Mouse (Mus musculus): ENCODE data around the gene Duxbl2. TPM values are rescaled to one million over a fixed set of nuclear protein-coding genes. Genes with fewer than 3 reads are reported as not detected.
"Not testable (repeated sequence)": the region's sequence is repeated elsewhere in the genome, so short reads cannot be mapped to it uniquely, and the experiment has no call there.

Duxbl2 gene
- total and polyA plus RNA-seq, 3 experiments, result not detected

DNA sequence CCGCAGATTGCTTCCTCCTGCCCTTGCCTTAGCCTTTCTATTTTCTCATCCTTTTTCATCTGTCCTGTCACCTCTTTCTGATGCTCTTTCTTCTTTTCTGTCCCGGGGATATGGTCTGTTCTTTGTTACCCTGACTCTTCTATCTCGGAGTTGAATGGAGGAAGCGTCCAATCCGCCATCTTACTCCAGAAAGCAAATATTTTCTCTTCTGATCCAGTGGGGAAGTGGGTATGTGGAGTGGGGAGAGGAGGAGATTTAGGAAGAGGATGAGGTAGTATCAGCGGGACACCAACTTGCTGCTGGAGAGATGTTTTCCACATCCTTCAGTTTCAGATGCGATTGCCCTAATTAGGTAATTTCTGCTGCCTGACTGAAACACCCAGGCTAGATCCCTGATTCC lies 946 bp downstream of the Duxbl2 start:
- H3K4me3 ChIP-seq (replicated peaks in 1 of 3; ENCODE audit: low read depth in 2 of 3, low read length in 2 of 3, poor library complexity in 1 of 3); H3K4me1 ChIP-seq (ENCODE audit: control insufficient read depth in 1 of 2, insufficient read depth in 2 of 2); H3K27ac ChIP-seq (ENCODE audit: insufficient read depth, low read depth); H3K9ac ChIP-seq (ENCODE audit: insufficient read depth, low read depth); H3K4me2 ChIP-seq (ENCODE audit: insufficient read depth, low read depth, poor library complexity, severe bottlenecking); DNase-seq (ENCODE audit: extremely low read depth); H3K9me3 ChIP-seq (replicated peaks; ENCODE audit: low read length); H3K79me2 ChIP-seq (replicated peaks; ENCODE audit: control insufficient read depth, extremely low read depth, insufficient read depth, poor library complexity, severe bottlenecking); dilution Hi-C loops (cut with MboI; ENCODE audit: extremely low pct_ligation_motif_present, extremely low pct_unique_long_range_greater_than_20kb, low sequenced_read_pairs); in situ Hi-C loops (cut with MboI; ENCODE audit: low pct_ligation_motif_present, low pct_unique_long_range_greater_than_20kb, low sequenced_read_pairs); H3K36me3 ChIP-seq (replicated peaks in 1 of 2; ENCODE audit: control insufficient read depth in 1 of 2, insufficient read depth in 1 of 2, low read length in 1 of 2); H3K27me3 ChIP-seq (replicated peaks): not testable (repeated sequence)

DNA sequence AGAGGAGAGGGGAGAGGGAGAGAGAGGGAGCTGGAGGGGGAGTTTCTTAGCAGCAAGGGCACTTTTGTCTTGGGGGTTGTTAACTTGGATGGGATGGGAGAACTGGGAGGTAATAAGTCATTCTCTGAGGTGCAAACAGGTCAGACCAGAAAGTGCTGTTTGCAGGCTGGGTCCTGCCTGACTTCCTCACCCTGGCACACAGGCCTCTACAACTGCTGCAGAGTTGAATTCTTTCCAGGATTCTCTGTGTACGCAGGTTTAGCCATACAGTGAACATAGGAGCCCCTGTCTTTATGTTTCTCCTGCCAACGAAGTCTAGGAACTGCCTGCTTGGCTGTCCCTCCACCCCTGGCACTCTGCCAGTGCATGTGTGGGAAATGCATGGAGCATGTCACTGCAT lies 28.9 kb downstream of the Duxbl2 start:
- H3K79me2 ChIP-seq (replicated peaks; ENCODE audit: control insufficient read depth, extremely low read depth, insufficient read depth, poor library complexity, severe bottlenecking); in situ Hi-C loops (cut with MboI; ENCODE audit: low pct_ligation_motif_present, low pct_unique_long_range_greater_than_20kb, low sequenced_read_pairs); H3K27ac ChIP-seq (ENCODE audit: insufficient read depth, low read depth); H3K9ac ChIP-seq (ENCODE audit: insufficient read depth, low read depth); H3K4me3 ChIP-seq (replicated peaks in 1 of 3; ENCODE audit: low read depth in 2 of 3, low read length in 2 of 3, poor library complexity in 1 of 3); H3K4me2 ChIP-seq (ENCODE audit: insufficient read depth, low read depth, poor library complexity, severe bottlenecking); H3K36me3 ChIP-seq (replicated peaks in 1 of 2; ENCODE audit: control insufficient read depth in 1 of 2, insufficient read depth in 1 of 2, low read length in 1 of 2); H3K9me3 ChIP-seq (replicated peaks; ENCODE audit: low read length); H3K27me3 ChIP-seq (replicated peaks); DNase-seq (ENCODE audit: extremely low read depth); dilution Hi-C loops (cut with MboI; ENCODE audit: extremely low pct_ligation_motif_present, extremely low pct_unique_long_range_greater_than_20kb, low sequenced_read_pairs); H3K4me1 ChIP-seq (ENCODE audit: control insufficient read depth in 1 of 2, insufficient read depth in 2 of 2): not testable (repeated sequence)

DNA sequence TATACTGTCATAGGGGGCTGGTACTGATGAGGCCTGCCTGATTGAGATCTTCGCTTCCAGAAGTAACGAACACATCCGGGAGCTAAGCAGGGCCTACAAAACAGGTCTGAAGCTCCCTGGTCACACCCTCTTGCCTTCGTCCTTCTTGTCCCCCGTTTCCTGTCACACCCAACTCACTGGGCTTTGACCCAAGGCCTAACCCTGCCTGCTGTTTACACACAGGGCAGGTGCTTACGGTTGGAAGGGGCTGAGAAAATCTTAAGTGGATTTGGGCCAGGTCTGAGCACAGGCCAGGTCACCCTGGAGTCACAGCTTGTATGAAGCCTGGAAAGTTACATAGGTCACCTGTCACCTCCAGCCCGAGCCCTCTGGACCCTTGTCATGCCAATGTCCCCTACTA lies 37.9 kb downstream of the Duxbl2 start:
- H3K9me3 ChIP-seq (replicated peaks; ENCODE audit: low read length); H3K79me2 ChIP-seq (replicated peaks; ENCODE audit: control insufficient read depth, extremely low read depth, insufficient read depth, poor library complexity, severe bottlenecking); H3K27me3 ChIP-seq (replicated peaks); H3K4me2 ChIP-seq (ENCODE audit: insufficient read depth, low read depth, poor library complexity, severe bottlenecking); H3K4me3 ChIP-seq (replicated peaks in 1 of 3; ENCODE audit: low read depth in 2 of 3, low read length in 2 of 3, poor library complexity in 1 of 3); H3K9ac ChIP-seq (ENCODE audit: insufficient read depth, low read depth); in situ Hi-C loops (cut with MboI; ENCODE audit: low pct_ligation_motif_present, low pct_unique_long_range_greater_than_20kb, low sequenced_read_pairs); H3K4me1 ChIP-seq (ENCODE audit: control insufficient read depth in 1 of 2, insufficient read depth in 2 of 2); H3K36me3 ChIP-seq (replicated peaks in 1 of 2; ENCODE audit: control insufficient read depth in 1 of 2, insufficient read depth in 1 of 2, low read length in 1 of 2); DNase-seq (ENCODE audit: extremely low read depth); dilution Hi-C loops (cut with MboI; ENCODE audit: extremely low pct_ligation_motif_present, extremely low pct_unique_long_range_greater_than_20kb, low sequenced_read_pairs); H3K27ac ChIP-seq (ENCODE audit: insufficient read depth, low read depth): not testable (repeated sequence)

DNA sequence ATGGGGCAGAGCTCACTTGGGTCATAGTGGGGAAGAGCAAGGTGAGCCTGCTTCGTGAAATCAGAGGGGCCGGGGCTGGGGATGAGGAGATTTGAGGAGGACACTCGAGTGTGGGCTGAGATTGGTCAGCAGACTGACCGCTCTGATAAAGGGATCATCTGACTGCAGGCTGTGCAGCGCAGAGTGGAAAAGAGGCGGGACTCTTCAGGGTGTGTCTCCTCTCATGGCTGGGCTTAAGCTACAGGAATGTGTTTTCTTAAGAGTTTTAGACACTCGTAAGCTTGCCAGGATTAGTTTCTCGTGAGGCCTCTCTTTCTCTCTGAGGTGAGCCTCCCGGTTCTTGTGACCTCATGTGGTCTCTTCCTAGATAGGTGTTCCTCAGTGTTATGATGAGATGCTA lies 43.0 kb downstream of the Duxbl2 start:
- H3K36me3 ChIP-seq (replicated peaks in 1 of 2; ENCODE audit: control insufficient read depth in 1 of 2, insufficient read depth in 1 of 2, low read length in 1 of 2); H3K4me1 ChIP-seq (ENCODE audit: control insufficient read depth in 1 of 2, insufficient read depth in 2 of 2); H3K4me3 ChIP-seq (replicated peaks in 1 of 3; ENCODE audit: low read depth in 2 of 3, low read length in 2 of 3, poor library complexity in 1 of 3); DNase-seq (ENCODE audit: extremely low read depth); H3K9ac ChIP-seq (ENCODE audit: insufficient read depth, low read depth); H3K9me3 ChIP-seq (replicated peaks; ENCODE audit: low read length); H3K27me3 ChIP-seq (replicated peaks); H3K79me2 ChIP-seq (replicated peaks; ENCODE audit: control insufficient read depth, extremely low read depth, insufficient read depth, poor library complexity, severe bottlenecking); H3K4me2 ChIP-seq (ENCODE audit: insufficient read depth, low read depth, poor library complexity, severe bottlenecking); in situ Hi-C loops (cut with MboI; ENCODE audit: low pct_ligation_motif_present, low pct_unique_long_range_greater_than_20kb, low sequenced_read_pairs); dilution Hi-C loops (cut with MboI; ENCODE audit: extremely low pct_ligation_motif_present, extremely low pct_unique_long_range_greater_than_20kb, low sequenced_read_pairs); H3K27ac ChIP-seq (ENCODE audit: insufficient read depth, low read depth): not testable (repeated sequence)

DNA sequence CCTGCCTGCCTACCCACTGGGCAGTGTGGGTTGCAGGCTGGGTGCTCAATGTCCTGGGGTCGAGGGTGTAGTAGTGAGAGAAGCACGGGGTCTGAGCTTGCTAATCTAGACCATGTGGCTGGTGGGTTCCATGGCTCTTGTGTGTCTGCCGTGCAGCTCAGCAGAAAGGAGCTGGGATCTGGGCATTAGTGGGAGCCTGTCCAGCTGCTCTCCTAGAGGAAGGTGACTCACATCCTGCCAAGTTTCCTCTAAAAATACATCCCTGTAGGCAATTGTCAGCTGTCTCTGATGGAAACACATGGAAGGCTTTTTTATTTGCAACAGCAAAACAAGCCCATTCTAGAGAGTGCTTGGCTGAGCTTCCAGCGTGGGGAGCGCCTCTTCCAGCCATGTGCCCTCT lies 44.3 kb downstream of the Duxbl2 start:
- H3K4me1 ChIP-seq (ENCODE audit: control insufficient read depth in 1 of 2, insufficient read depth in 2 of 2); H3K27me3 ChIP-seq (replicated peaks); H3K9ac ChIP-seq (ENCODE audit: insufficient read depth, low read depth); H3K27ac ChIP-seq (ENCODE audit: insufficient read depth, low read depth); H3K4me3 ChIP-seq (replicated peaks in 1 of 3; ENCODE audit: low read depth in 2 of 3, low read length in 2 of 3, poor library complexity in 1 of 3); H3K4me2 ChIP-seq (ENCODE audit: insufficient read depth, low read depth, poor library complexity, severe bottlenecking); in situ Hi-C loops (cut with MboI; ENCODE audit: low pct_ligation_motif_present, low pct_unique_long_range_greater_than_20kb, low sequenced_read_pairs); H3K36me3 ChIP-seq (replicated peaks in 1 of 2; ENCODE audit: control insufficient read depth in 1 of 2, insufficient read depth in 1 of 2, low read length in 1 of 2); H3K79me2 ChIP-seq (replicated peaks; ENCODE audit: control insufficient read depth, extremely low read depth, insufficient read depth, poor library complexity, severe bottlenecking); H3K9me3 ChIP-seq (replicated peaks; ENCODE audit: low read length); dilution Hi-C loops (cut with MboI; ENCODE audit: extremely low pct_ligation_motif_present, extremely low pct_unique_long_range_greater_than_20kb, low sequenced_read_pairs); DNase-seq (ENCODE audit: extremely low read depth): not testable (repeated sequence)

DNA sequence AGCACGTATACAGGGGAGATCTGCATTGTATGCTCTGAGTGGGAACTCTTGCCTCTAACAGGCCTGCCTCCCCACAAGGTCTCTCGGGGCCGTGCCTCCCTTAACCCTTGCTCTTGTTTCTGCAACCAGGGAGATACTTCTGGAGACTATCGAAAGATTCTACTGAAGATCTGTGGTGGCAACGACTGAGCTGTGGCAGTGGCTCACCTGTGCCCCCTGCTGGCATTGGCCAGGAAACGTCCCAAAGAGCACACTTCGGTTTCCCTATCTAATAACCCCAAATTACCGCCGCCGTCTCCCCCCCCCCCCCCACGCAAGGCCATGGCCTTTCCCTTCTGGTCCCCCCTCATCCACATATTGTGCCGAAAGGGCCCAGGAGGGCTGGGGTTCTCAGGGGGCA lies 47.1 kb downstream of the Duxbl2 start:
- H3K27me3 ChIP-seq (replicated peaks); DNase-seq (ENCODE audit: extremely low read depth); H3K4me1 ChIP-seq (ENCODE audit: control insufficient read depth in 1 of 2, insufficient read depth in 2 of 2); H3K4me3 ChIP-seq (replicated peaks in 1 of 3; ENCODE audit: low read depth in 2 of 3, low read length in 2 of 3, poor library complexity in 1 of 3); H3K9me3 ChIP-seq (replicated peaks; ENCODE audit: low read length); H3K9ac ChIP-seq (ENCODE audit: insufficient read depth, low read depth); dilution Hi-C loops (cut with MboI; ENCODE audit: extremely low pct_ligation_motif_present, extremely low pct_unique_long_range_greater_than_20kb, low sequenced_read_pairs); in situ Hi-C loops (cut with MboI; ENCODE audit: low pct_ligation_motif_present, low pct_unique_long_range_greater_than_20kb, low sequenced_read_pairs); H3K27ac ChIP-seq (ENCODE audit: insufficient read depth, low read depth); H3K79me2 ChIP-seq (replicated peaks; ENCODE audit: control insufficient read depth, extremely low read depth, insufficient read depth, poor library complexity, severe bottlenecking); H3K4me2 ChIP-seq (ENCODE audit: insufficient read depth, low read depth, poor library complexity, severe bottlenecking); H3K36me3 ChIP-seq (replicated peaks in 1 of 2; ENCODE audit: control insufficient read depth in 1 of 2, insufficient read depth in 1 of 2, low read length in 1 of 2): not testable (repeated sequence)

DNA sequence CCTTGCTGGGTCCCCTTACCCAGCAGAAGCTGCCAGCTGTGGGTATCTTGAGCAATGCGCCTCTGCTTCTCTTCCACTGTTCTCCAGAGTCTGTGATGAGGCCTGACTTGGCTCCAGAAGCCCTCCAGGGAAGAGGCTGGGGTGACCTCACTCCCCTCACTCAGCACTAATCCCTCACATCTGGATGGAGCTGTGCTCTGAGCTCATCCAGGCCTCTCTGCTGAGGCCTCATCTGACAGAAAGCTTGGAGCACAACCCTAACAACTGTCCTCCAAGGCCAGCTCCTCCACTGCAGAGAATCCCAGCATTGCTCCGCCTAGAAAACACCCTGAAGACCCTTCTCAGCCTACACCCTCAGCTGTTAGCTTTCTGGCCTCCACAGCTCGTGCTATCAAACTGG lies 55.8 kb downstream of the Duxbl2 start:
- H3K27me3 ChIP-seq (replicated peaks); dilution Hi-C loops (cut with MboI; ENCODE audit: extremely low pct_ligation_motif_present, extremely low pct_unique_long_range_greater_than_20kb, low sequenced_read_pairs); DNase-seq (ENCODE audit: extremely low read depth); H3K4me2 ChIP-seq (ENCODE audit: insufficient read depth, low read depth, poor library complexity, severe bottlenecking); H3K4me1 ChIP-seq (ENCODE audit: control insufficient read depth in 1 of 2, insufficient read depth in 2 of 2); H3K79me2 ChIP-seq (replicated peaks; ENCODE audit: control insufficient read depth, extremely low read depth, insufficient read depth, poor library complexity, severe bottlenecking); H3K27ac ChIP-seq (ENCODE audit: insufficient read depth, low read depth); H3K36me3 ChIP-seq (replicated peaks in 1 of 2; ENCODE audit: control insufficient read depth in 1 of 2, insufficient read depth in 1 of 2, low read length in 1 of 2); H3K4me3 ChIP-seq (replicated peaks in 1 of 3; ENCODE audit: low read depth in 2 of 3, low read length in 2 of 3, poor library complexity in 1 of 3); H3K9ac ChIP-seq (ENCODE audit: insufficient read depth, low read depth); in situ Hi-C loops (cut with MboI; ENCODE audit: low pct_ligation_motif_present, low pct_unique_long_range_greater_than_20kb, low sequenced_read_pairs); H3K9me3 ChIP-seq (replicated peaks; ENCODE audit: low read length): not testable (repeated sequence)
